Mouse (Mus musculus) kidney, adult 2 months (tissue): ENCODE measurements at regions not wholly inside any gene's neighbourhood (a gene's known extent, or its start where the extent isn't known, plus 50 kb on each side); places are given as distances from the start of the nearest gene placed in this dataset.

Source experiments
- DNase-seq: peaks from one replicate; pipeline ENCODE4 v3.0.0; 2021
- H3K27ac ChIP-seq: fragments of 200-500 bp; 2 replicates; pipeline ENCODE4 v1.5.1; 2012; ENCODE audit warnings: low read depth, low read length, control low read depth, inconsistent platforms; ENCODE audit not compliant: insufficient read depth
- H3K27me3 ChIP-seq: fragments of 200-500 bp; replicated peaks from 2 replicates; pipeline ENCODE4 v1.6.1; 2012; ENCODE audit warnings: mild to moderate bottlenecking, moderate library complexity, low read length, inconsistent platforms; ENCODE audit not compliant: control insufficient read depth, insufficient read depth
- H3K36me3 ChIP-seq: fragments of 200-500 bp; 2 replicates; pipeline ENCODE4 v1.6.1; 2012; ENCODE audit warnings: mild to moderate bottlenecking, moderate library complexity, low read length, inconsistent platforms; ENCODE audit not compliant: control insufficient read depth, insufficient read depth
- H3K4me1 ChIP-seq: fragments of 200-500 bp; 2 replicates; pipeline ENCODE4 v1.6.1; 2011; ENCODE audit warnings: low read length; ENCODE audit not compliant: control insufficient read depth, insufficient read depth
- H3K4me3 ChIP-seq: fragments of 200-500 bp; 2 replicates; pipeline ENCODE4 v1.5.1; 2011; ENCODE audit warnings: mild to moderate bottlenecking, low read depth, low read length, control low read depth; ENCODE audit not compliant: insufficient read depth
- CTCF ChIP-seq: fragments of 200-500 bp; conservative IDR thresholded peaks from 2 replicates; pipeline ENCODE4 v1.5.1; 2011; ENCODE audit warnings: low read depth, mild to moderate bottlenecking, control low read depth, low read length, moderate library complexity, mixed read lengths; ENCODE audit not compliant: insufficient read depth, insufficient read length
- POLR2A ChIP-seq: fragments of 200-500 bp; IDR thresholded peaks from one replicate; pipeline ENCODE4 v1.6.1; 2011; ENCODE audit warnings: low read depth, low read length, control low read depth
- WGBS: fragments of 180-500 bp; shearing (Covaris S2); methylation state at CpG from one replicate; pipeline ENCODE4 v1.1.7; 2018; 5-methylcytosine and 5-hydroxymethylcytosine counted together

GRCm38 (mm10) chr12:107067346-107067745, 421.1 kb upstream of the 3110018I06Rik start:
- no peak overlapping the region for H3K27ac ChIP-seq
- H3K27me3 ChIP-seq: no peaks in the 10 kb centered on the region
- H3K4me3 ChIP-seq: no peak overlapping the region
- no peak for DNase-seq
- no peaks in the 10 kb centered on the region for H3K4me1 ChIP-seq
- WGBS: 77% methylated on average over 2 of the region's 2 CpGs
- H3K36me3 ChIP-seq: no peaks in the 10 kb centered on the region
- TF ChIP-seq POLR2A (no peak), CTCF (no peak)

- Histone ChIP-seq H3K27me3 (no peaks in the 10 kb centered on the region), H3K4me3 (no peak overlapping the region), H3K36me3 (no peaks in the 10 kb centered on the region), H3K4me1 (no peaks in the 10 kb centered on the region), H3K27ac (no peak overlapping the region)
- 78% methylated on average over 10 of the region's 10 CpGs for WGBS
- no peak for DNase-seq
- TF ChIP-seq POLR2A: no peak
- TF ChIP-seq CTCF: no peak
Observed at GRCm38 (mm10) chr12:107082541-107082940, 405.9 kb upstream of the 3110018I06Rik start.

DNA sequence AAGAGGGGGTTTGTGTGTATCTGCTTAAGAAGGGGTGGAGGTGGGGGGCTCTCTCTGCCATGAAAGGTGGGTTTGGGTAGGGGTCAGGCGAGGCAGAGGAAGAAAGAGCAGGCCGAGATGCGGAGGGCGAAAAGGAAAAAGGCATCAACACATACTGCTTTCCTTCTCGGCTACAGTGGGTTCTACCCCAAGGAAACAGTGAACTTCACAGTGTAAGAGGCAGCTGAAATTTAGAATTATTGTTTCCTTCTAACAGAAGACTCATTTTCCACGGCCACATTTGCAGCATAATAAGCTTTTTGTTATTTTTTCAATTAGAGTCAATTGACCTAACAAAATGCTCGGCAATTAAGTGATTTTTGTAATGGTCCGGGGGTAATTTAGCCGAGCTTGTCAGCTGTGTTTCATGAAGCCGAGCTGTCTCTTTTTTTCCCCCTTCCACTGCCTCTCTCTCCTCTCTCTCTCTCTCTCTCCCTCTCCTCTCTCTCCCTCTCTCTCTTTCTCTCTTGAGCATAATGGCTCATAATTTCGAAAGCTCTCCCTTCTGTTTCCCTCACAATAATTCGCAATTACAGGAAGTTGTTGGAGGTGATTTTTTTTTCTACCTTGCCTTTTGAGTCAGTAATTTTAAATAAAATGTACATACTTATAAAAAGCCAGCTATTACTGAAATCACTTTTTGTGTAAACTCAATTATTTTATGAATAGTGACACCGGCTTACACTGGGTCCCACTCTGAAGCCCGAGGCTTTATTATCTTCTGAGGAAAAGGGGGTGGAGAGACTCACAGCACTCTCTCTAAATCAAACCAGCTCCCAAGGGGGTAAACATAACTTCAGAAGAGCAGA, 403.1 kb upstream of the 3110018I06Rik start:
- 34% methylated on average over 14 of the region's 14 CpGs for WGBS

GRCm38 (mm10) chr12:107085906-107086655, 402.4 kb upstream of the 3110018I06Rik start:
- Histone ChIP-seq H3K27ac (no peak overlapping the region), H3K4me3 (no peak overlapping the region), H3K4me1 (no peaks in the 10 kb centered on the region), H3K27me3 (no peaks in the 10 kb centered on the region), H3K36me3 (no peaks in the 10 kb centered on the region)
- TF ChIP-seq CTCF (no peak; the same call in 1 of the 2 replicates), POLR2A (no peak)
- 15% methylated on average over 16 of the region's 16 CpGs for WGBS
- DNase-seq: peak; percentile 4

More for the DNA sequence above, 403.1 kb upstream of the 3110018I06Rik start:
- H3K27ac ChIP-seq: no peak overlapping the region
- no peak overlapping the region for H3K4me3 ChIP-seq
- H3K36me3 ChIP-seq: no peaks in the 10 kb centered on the region
- TF ChIP-seq POLR2A (no peak), CTCF (no peak)
- DNase-seq: no peak
- H3K4me1 ChIP-seq: no peaks in the 10 kb centered on the region
- H3K27me3 ChIP-seq: no peaks in the 10 kb centered on the region

DNA sequence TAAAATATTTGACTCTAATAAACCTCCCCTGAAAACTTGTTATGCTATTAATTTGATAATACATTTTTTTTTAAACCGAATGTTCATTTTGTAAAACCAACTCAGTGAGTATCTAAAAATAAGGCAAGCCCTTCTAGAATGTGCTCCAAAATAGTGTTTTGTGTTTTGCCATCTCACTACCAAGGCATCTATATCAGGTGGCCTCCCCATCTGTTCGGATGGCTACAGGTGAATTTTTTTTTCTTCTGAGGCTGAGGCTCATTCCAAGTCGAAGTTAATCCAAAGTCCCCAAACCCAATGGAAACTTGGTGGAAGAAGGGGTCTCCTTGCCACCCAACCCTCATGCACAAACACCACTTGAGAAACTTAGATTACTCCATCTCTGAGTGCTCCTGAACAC, 396.3 kb upstream of the 3110018I06Rik start:
- no peak overlapping the region for H3K27ac ChIP-seq
- WGBS: 79% methylated on average over 3 of the region's 3 CpGs
- TF ChIP-seq POLR2A: no peak
- H3K4me3 ChIP-seq: no peak overlapping the region
- no peaks in the 10 kb centered on the region for H3K4me1 ChIP-seq
- no peaks in the 10 kb centered on the region for H3K36me3 ChIP-seq
- no peaks in the 10 kb centered on the region for H3K27me3 ChIP-seq
- no peak for DNase-seq

DNA sequence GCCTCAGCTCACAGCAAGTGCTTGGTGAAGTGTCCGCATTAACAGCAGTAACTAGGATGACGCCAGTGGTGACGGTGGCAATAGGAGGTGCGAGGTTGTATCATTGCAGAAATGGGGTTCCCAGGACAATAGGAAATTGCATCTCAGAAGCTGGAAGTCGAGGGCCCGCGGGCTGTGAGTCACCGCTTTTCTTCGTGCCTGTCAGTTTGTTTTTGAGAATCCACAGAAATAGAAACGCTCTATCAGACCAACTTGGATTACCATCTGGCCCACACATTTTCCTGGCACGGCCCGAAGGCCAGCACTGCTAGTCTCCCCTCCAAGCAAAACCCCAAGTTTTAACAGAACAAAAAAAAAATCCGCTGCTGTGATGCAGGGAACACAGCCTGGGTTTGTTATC, 395.1 kb upstream of the 3110018I06Rik start:
- H3K4me1 ChIP-seq: no peaks in the 10 kb centered on the region
- no peaks in the 10 kb centered on the region for H3K27me3 ChIP-seq
- H3K27ac ChIP-seq: no peak overlapping the region
- TF ChIP-seq POLR2A: no peak
- no peak for TF ChIP-seq CTCF
- DNase-seq: no peak
- 91% methylated on average over 13 of the region's 13 CpGs for WGBS
- H3K4me3 ChIP-seq: no peak overlapping the region
- no peaks in the 10 kb centered on the region for H3K36me3 ChIP-seq

DNA sequence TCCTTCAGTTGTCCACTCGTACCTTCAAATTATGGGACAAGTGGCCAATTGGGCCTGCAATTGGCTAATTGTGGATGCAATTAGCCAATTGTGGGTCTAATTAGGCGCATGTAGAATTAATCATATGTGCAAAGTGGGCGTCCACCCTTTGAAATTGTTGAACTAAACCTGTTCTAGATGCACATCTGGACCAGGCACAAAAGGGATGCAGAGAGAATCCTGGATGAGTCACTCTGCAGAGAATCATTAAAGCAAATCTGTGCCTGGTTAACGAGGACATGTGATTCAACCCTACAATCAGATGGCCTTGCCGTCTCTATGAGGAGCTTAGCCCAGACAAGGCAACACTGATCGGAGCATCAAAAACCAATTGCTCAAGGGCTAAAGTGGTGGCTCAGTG, 393.0 kb upstream of the 3110018I06Rik start:
- no peaks in the 10 kb centered on the region for H3K36me3 ChIP-seq
- H3K4me3 ChIP-seq: no peak overlapping the region
- H3K27ac ChIP-seq: no peak overlapping the region
- H3K27me3 ChIP-seq: no peaks in the 10 kb centered on the region
- H3K4me1 ChIP-seq: no peaks in the 10 kb centered on the region
- WGBS: 69% methylated on average over 6 of the region's 6 CpGs
- TF ChIP-seq POLR2A (no peak), CTCF (no peak)
- no peak for DNase-seq
